Mouse (Mus musculus) G1E-ER4 (cell line): ENCODE results near the gene Muc20. TPM values are rescaled to one million over a fixed set of nuclear protein-coding genes. Genes with fewer than 3 reads are reported as not detected.

ENCODE experiments used
- GATA1 ChIP-seq: IDR thresholded peaks from one replicate; pipeline ENCODE4 v1.8.0; 2012; ENCODE audit warnings: low read length, inconsistent platforms
- polyA plus RNA-seq: library from polyadenylated mRNA; stranded (reverse); fragments of >175 nt; gene quantifications from 2 replicates; pipeline ENCODE4 v1.2.3, GENCODE M21; 2012

Muc20 gene
- polyA plus RNA-seq, 1 experiment: not detected

- no peak for TF ChIP-seq GATA1
Measured at GRCm38 (mm10) chr16:32745852-32746251, 51.4 kb downstream of the Muc20 start.

DNA sequence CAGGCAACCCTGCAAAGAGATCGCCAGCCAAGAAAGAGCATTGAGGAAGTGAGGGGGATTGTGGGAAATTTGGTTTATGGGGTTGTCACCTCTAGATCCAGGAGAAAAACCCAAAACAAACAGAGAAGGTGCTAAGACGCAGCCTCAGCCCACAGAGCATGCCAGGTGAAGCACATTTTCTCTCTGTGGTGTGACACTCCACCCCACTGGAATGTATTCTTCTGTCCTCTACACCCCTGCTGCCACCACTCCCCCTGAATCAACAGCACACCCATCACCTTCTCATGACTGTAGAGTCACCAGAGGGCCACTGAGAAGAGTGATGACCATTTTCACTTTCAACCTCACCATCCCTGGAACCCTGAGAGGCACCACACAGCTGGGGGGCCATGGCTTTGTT, 54.5 kb downstream of the Muc20 start:
- no peak for TF ChIP-seq GATA1

- TF ChIP-seq GATA1: no peak
Measured at GRCm38 (mm10) chr16:32741366-32741765, 55.9 kb downstream of the Muc20 start.

DNA sequence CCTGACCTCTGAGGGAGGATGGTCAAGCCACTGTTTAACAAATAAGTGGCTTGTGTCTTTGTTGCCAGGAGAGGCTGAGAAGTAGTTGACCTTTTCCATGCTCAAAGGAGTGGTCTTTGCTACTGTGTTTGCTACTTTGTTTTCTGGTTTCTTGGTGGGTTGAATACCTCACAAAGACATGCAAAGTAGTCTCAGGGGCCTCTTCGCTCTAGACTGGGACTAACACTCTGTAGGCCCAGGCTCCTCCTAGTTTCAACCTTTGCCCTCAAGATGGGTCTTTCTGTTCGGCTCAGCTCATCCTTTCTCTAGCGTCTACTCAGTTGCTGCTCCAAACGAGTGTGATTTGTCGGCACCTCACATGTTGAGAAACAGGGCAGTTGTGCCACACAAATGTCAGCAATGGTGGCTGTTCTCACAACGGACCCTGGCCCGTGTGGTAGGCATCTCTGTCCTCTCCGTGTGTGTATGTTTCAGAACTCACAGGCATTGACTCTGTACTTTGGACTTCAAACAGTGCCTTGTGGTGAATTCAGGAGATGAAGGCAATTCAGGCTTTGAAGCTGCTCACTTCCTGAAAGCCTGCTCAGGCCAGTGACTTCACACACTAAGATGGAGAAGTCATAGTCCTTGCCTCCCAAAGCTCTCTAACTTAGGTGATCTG, 57.1 kb downstream of the Muc20 start:
- TF ChIP-seq GATA1: no peak

- TF ChIP-seq GATA1: no peak
Measured at GRCm38 (mm10) chr16:32736022-32736421, 61.2 kb downstream of the Muc20 start.

GRCm38 (mm10) chr16:32735586-32735985, 61.6 kb downstream of the Muc20 start, which contains the start of gene Muc4:
Gene Muc4 (plus strand): TSS chr16:32735886.
- no peak for TF ChIP-seq GATA1

DNA sequence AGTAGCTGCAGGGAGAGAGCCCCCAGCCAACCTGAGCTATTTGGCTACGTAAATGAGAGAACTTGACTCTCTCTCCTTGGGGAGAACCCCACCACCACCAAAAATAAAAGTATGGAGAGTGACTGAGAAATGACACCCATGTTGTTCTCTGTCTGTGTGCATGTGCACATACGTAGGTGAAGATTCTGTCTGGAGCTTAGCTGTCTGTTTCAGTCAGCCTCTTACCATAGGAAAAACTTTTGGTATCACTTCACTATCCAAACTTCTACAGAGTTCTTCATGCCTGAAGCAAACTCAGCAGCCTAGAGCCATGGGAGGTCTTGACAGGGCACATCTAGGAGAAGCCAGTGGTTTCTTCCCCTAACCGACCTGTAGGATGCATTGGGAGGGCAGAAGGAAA, 64.0 kb downstream of the Muc20 start:
- no peak for TF ChIP-seq GATA1

- TF ChIP-seq GATA1: no peak
Measured at GRCm38 (mm10) chr16:32728730-32729129, 68.5 kb downstream of the Muc20 start.

GRCm38 (mm10) chr16:32728240-32728639, 69.0 kb downstream of the Muc20 start:
- no peak for TF ChIP-seq GATA1

Other genes starting within 250 kb of the Muc20 start
- 6.9 and 18.2 TPM in 2 replicates for gene Tfrc, start 188.5 kb downstream of the Muc20 start, polyA plus RNA-seq
- 155 and 164 TPM in 2 replicates for gene Tnk2, start 153.6 kb downstream of the Muc20 start, polyA plus RNA-seq
- not detected in 2 replicates for gene Muc4, start 61.5 kb downstream of the Muc20 start, polyA plus RNA-seq
- gene Smbd1, start 13.0 kb upstream of the Muc20 start, polyA plus RNA-seq: not detected in 2 replicates
- gene Fyttd1, start 80.1 kb upstream of the Muc20 start, polyA plus RNA-seq: 192 and 286 TPM in 2 replicates
- gene Rubcn, start 80.3 kb upstream of the Muc20 start, polyA plus RNA-seq: 8.8 and 9.3 TPM in 2 replicates
- gene Lrch3, start 116.7 kb upstream of the Muc20 start, polyA plus RNA-seq: 9.0 and 11.8 TPM in 2 replicates